Mouse (Mus musculus): ENCODE measurements at regions not wholly inside any gene's neighbourhood (a gene's known extent, or its start where the extent isn't known, plus 50 kb on each side); places are given as distances from the start of the nearest gene placed in this dataset.
A peak's percentile ranks its signal among the peaks of the same experiment; 100 is the strongest.

DNA sequence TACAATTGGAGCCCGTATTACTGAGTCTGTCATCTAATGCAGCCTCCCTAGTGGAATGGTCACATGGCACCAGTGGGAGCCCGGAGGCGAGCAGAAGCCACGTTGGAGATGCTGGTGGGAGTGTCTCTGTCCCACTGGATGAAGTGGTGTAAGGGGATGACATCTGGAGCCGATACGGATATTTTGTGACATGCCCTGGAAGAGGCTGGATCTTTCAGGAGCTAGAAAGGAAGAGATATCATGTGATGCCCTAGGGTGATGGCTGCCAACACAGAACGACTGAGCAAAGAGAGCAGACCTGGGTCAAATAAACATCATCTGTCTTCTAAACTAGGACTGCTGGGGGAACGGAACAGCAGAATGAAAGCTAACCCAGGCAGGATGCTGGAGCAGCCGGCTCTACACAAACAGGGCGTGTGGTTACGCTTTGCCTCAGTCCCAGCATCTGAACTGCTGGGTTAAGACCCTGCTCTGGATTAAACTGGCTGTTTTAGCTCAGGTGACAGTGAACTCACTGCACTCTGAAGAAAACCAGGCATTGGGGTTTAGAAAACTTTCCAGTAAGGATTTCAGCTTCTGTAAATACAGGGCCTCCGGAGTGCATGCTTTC lies 111.7 kb upstream of the Smim15 start:
- H3K27me3 ChIP-seq (ENCODE audit: control insufficient read depth, insufficient read depth, low read length): no peaks in the 10 kb centered on the region
- no peaks in the 10 kb centered on the region for H3K9me3 ChIP-seq (ENCODE audit: control insufficient read depth, low read depth, low read length)
- no peak overlapping the region for H3K9ac ChIP-seq (replicated peaks; ENCODE audit: low read depth, low read length)
- 31% methylated on average over 12 of the region's 12 CpGs for WGBS
- H3K4me3 ChIP-seq (ENCODE audit: low read depth, low read length): no peak overlapping the region
- H3K36me3 ChIP-seq (ENCODE audit: control insufficient read depth, insufficient read depth, low read length): no peaks in the 10 kb centered on the region
- peak; percentile 62; the same call in 1 of the 2 replicates for ATAC-seq (ENCODE audit: insufficient number of reproducible peaks, insufficient read depth, low FRiP score, low read depth)
- 0 out of 2 replicates have a peak, but pooled peaks cover 10% of the 10 kb centered on the region for H3K4me1 ChIP-seq (ENCODE audit: control insufficient read depth, insufficient read depth, low read length)
- H3K4me2 ChIP-seq (replicated peaks; ENCODE audit: low read depth, low read length): no peak overlapping the region
- no peak overlapping the region; the same call in 1 of the 2 replicates for H3K27ac ChIP-seq (ENCODE audit: low read length)

DNA sequence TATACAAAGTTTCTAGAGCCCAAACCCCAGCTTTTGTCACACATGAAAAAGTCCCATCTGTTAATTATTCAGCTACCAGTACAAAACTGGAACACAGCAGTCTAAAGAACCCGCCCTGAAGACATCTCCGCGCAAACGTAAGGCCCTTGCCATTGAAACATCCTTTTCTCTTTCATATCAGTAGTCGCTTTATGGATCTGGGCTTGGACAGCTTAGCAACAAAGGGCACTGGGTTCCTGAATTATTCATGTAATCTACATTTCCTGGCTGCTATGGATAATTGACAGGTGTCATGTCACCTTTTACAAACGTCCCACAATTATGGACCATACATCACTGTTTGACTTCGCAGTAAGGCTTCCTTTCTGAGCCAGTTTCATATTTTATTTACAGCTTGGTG lies 113.0 kb upstream of the Smim15 start:
- Histone ChIP-seq H3K27ac (ENCODE audit: low read length) (no peak overlapping the region), H3K36me3 (ENCODE audit: control insufficient read depth, insufficient read depth, low read length) (no peaks in the 10 kb centered on the region), H3K9me3 (ENCODE audit: control insufficient read depth, low read depth, low read length) (no peaks in the 10 kb centered on the region), H3K4me1 (ENCODE audit: control insufficient read depth, insufficient read depth, low read length) (0 out of 2 replicates have a peak, but pooled peaks cover 10% of the 10 kb centered on the region), H3K27me3 (ENCODE audit: control insufficient read depth, insufficient read depth, low read length) (no peaks in the 10 kb centered on the region), H3K9ac (replicated peaks; ENCODE audit: low read depth, low read length) (no peak overlapping the region), H3K4me3 (ENCODE audit: low read depth, low read length) (no peak overlapping the region), H3K4me2 (replicated peaks; ENCODE audit: low read depth, low read length) (no peak overlapping the region)
- no peak for ATAC-seq (ENCODE audit: insufficient number of reproducible peaks, insufficient read depth, low FRiP score, low read depth)
- WGBS: 93% methylated on average over 7 of the region's 7 CpGs

DNA sequence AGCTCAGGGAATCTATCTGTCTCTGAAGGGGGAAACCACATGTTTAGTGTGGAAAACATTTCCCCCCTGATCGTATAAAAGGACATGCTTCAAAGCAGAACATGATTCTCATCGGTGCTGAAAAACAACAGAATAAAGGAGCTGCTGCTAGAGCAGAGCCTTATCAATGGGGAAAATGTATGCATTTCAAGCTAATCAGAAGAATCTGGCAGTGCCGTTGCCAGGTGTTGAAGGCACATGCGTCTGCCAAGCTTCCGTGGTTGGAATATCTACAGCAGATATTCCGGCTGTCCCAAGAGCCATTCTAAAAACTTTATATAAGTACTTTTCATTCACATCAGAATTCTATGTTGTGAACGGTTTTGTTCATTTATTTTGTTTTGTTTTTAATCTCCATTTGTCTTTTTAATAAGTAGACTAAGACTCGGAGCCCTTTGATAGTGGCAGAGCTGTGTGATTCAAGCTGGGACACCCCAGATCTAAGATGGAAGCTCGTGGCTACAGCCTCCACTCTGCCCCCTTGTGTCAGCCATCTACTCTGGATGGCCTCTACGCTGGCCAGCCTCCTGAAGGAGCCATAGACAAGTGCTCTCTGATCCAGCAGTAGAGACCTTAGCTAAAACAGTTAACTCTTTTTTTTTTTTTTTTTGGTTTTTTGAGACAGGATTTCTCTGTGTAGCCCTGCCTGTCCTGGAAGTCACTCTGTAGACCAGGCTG lies 116.6 kb upstream of the Smim15 start:
- Histone ChIP-seq H3K9me3 (ENCODE audit: control insufficient read depth, low read depth, low read length) (no peaks in the 10 kb centered on the region), H3K27ac (ENCODE audit: low read length) (no peak overlapping the region), H3K4me3 (ENCODE audit: low read depth, low read length) (no peak overlapping the region), H3K9ac (replicated peaks; ENCODE audit: low read depth, low read length) (no peak overlapping the region), H3K27me3 (ENCODE audit: control insufficient read depth, insufficient read depth, low read length) (no peaks in the 10 kb centered on the region), H3K36me3 (ENCODE audit: control insufficient read depth, insufficient read depth, low read length) (no peaks in the 10 kb centered on the region), H3K4me1 (ENCODE audit: control insufficient read depth, insufficient read depth, low read length) (peaks cover 3% of the 10 kb centered on the region; the same call in 1 of the 2 replicates), H3K4me2 (replicated peaks; ENCODE audit: low read depth, low read length) (no peak overlapping the region)
- 75% methylated on average over 10 of the region's 10 CpGs for WGBS
- no peak for ATAC-seq (ENCODE audit: insufficient number of reproducible peaks, insufficient read depth, low FRiP score, low read depth)

DNA sequence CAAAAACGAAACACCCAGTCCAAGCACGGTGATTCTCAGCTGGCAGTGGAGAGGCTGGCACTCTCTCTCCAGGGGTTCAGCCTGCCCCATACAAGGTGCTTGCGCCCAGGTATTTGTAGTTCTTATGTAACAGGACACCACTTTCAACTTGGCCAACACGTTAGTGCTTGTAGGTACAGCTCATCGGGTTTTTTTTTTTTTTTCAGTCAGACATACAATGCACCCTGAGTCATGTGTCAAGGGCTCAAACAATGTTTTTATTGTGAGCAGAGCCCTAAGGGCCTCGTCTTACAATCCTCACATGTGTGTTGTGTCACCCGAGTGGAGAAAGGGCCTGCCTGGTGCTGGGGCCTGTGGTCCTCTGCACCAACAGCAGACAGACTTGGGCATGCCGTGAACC lies 118.8 kb upstream of the Smim15 start:
- H3K36me3 ChIP-seq (ENCODE audit: control insufficient read depth, insufficient read depth, low read length): no peaks in the 10 kb centered on the region
- ATAC-seq (ENCODE audit: insufficient number of reproducible peaks, insufficient read depth, low FRiP score, low read depth): peak; percentile 69; the same call in 1 of the 2 replicates
- H3K27ac ChIP-seq (ENCODE audit: low read length): no peak overlapping the region
- no peaks in the 10 kb centered on the region for H3K27me3 ChIP-seq (ENCODE audit: control insufficient read depth, insufficient read depth, low read length)
- no peak overlapping the region for H3K4me2 ChIP-seq (replicated peaks; ENCODE audit: low read depth, low read length)
- H3K4me1 ChIP-seq (ENCODE audit: control insufficient read depth, insufficient read depth, low read length): peaks cover 3% of the 10 kb centered on the region; the same call in 1 of the 2 replicates
- WGBS: 62% methylated on average over 8 of the region's 8 CpGs
- no peak overlapping the region for H3K4me3 ChIP-seq (ENCODE audit: low read depth, low read length)
- H3K9me3 ChIP-seq (ENCODE audit: control insufficient read depth, low read depth, low read length): no peaks in the 10 kb centered on the region
- H3K9ac ChIP-seq (replicated peaks; ENCODE audit: low read depth, low read length): no peak overlapping the region

DNA sequence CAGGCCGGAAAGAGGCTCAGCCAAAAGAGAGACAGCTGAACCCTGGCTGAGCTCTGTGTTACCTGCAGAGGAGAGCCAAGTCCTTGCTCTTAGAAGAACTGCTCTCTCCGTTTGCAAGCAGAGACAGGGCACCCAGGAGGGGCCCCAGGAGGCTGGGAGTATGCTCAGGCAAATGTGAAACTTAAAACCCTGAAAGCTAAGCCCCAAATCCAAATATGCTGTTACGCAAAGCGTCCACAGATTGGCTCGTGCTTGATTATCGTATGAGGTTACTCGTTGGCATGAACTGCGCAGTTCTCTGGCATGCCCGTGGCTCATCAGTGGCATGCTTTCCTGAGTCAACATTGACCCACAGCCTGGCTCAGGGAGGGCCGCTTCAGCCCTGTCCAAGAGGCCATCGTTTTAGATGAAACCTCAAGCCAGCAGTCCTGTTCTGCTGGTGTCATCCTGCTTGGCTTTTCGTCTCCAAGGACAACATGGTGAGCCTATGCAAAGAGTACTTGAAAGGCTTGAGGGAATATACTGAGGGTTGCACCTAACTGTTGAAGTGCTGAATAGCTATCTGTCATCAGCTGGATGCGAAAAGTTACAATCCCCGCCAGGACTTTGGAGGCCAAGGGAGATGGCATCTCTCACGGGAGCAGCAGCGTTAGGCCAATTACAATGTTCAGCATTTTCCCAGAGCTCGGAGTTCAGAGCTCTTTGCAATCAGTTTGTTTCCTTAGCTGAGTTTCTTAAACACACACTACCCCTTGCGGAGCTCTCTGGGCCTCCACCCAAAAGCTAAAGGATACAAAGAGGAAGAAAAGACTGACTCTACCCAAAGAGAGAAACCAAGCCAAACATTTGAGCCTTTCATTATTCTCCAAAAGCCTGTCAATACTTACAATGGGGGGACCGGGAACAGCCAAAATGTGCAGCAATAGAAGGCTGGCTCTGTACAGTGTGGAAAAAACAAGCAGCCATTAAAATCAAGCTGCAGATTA lies 120.8 kb upstream of the Smim15 start:
- Histone ChIP-seq H3K36me3 (ENCODE audit: control insufficient read depth, insufficient read depth, low read length) (no peaks in the 10 kb centered on the region), H3K4me2 (replicated peaks; ENCODE audit: low read depth, low read length) (no peak overlapping the region), H3K4me3 (ENCODE audit: low read depth, low read length) (no peak overlapping the region), H3K9ac (replicated peaks; ENCODE audit: low read depth, low read length) (no peak overlapping the region), H3K4me1 (ENCODE audit: control insufficient read depth, insufficient read depth, low read length) (peaks cover 3% of the 10 kb centered on the region; the same call in 1 of the 2 replicates), H3K27ac (ENCODE audit: low read length) (peak overlapping the region; percentile 16; the same call in 1 of the 2 replicates), H3K27me3 (ENCODE audit: control insufficient read depth, insufficient read depth, low read length) (no peaks in the 10 kb centered on the region), H3K9me3 (ENCODE audit: control insufficient read depth, low read depth, low read length) (no peaks in the 10 kb centered on the region)
- 47% methylated on average over 19 of the region's 19 CpGs for WGBS
- peak; percentile 57; the same call in 1 of the 2 replicates for ATAC-seq (ENCODE audit: insufficient number of reproducible peaks, insufficient read depth, low FRiP score, low read depth)

DNA sequence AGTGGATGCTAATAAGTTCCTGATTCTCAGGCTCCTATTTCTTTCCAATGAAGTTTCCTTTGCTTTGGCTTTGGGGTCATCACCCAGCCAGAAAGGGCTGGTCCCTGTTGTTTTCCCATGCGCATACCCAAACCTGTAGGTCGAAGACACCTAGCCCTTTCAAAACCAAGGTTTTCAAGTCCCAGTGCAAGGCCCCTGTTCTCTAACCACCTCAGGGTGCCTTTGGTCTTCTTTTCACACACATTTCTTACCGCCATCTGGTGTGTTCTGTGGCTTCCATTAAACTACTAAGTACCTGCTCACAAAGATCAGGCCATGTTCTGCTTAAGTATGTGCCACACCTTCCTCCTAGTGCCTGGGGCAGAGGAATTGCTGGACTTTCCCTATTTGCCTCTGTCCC lies 124.8 kb upstream of the Smim15 start:
- Histone ChIP-seq H3K4me3 (ENCODE audit: low read depth, low read length) (no peak overlapping the region), H3K4me2 (replicated peaks; ENCODE audit: low read depth, low read length) (no peak overlapping the region), H3K9ac (replicated peaks; ENCODE audit: low read depth, low read length) (no peak overlapping the region), H3K4me1 (ENCODE audit: control insufficient read depth, insufficient read depth, low read length) (peaks cover 3% of the 10 kb centered on the region; the same call in 1 of the 2 replicates), H3K9me3 (ENCODE audit: control insufficient read depth, low read depth, low read length) (no peaks in the 10 kb centered on the region), H3K27me3 (ENCODE audit: control insufficient read depth, insufficient read depth, low read length) (no peaks in the 10 kb centered on the region), H3K36me3 (ENCODE audit: control insufficient read depth, insufficient read depth, low read length) (no peaks in the 10 kb centered on the region), H3K27ac (ENCODE audit: low read length) (no peak overlapping the region)
- no peak for ATAC-seq (ENCODE audit: insufficient number of reproducible peaks, insufficient read depth, low FRiP score, low read depth)
- WGBS: 85% methylated on average over 3 of the region's 3 CpGs

DNA sequence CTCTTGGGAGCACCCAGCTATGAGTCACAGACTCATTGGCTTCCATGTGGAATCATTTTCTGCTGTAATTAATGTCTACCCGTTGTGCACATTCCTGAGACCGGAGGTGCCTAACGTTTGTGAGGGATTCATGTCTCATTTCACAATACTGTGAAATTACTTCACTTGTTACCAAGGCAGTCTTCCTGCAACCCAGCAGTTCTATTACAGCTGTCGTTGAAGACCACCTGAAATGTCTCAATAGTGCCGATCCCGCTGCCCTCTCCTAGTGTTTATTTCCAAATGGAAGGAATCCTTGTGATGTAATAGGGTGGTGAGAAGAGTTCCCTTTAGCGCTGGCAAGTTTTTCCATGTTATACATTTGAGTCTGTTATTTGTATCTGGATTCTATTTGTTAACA lies 125.8 kb upstream of the Smim15 start:
- Histone ChIP-seq H3K27ac (ENCODE audit: low read length) (no peak overlapping the region), H3K27me3 (ENCODE audit: control insufficient read depth, insufficient read depth, low read length) (no peaks in the 10 kb centered on the region), H3K4me1 (ENCODE audit: control insufficient read depth, insufficient read depth, low read length) (peaks cover 3% of the 10 kb centered on the region; the same call in 1 of the 2 replicates), H3K4me2 (replicated peaks; ENCODE audit: low read depth, low read length) (no peak overlapping the region), H3K9ac (replicated peaks; ENCODE audit: low read depth, low read length) (no peak overlapping the region), H3K36me3 (ENCODE audit: control insufficient read depth, insufficient read depth, low read length) (no peaks in the 10 kb centered on the region), H3K9me3 (ENCODE audit: control insufficient read depth, low read depth, low read length) (no peaks in the 10 kb centered on the region), H3K4me3 (ENCODE audit: low read depth, low read length) (no peak overlapping the region)
- ATAC-seq (ENCODE audit: insufficient number of reproducible peaks, insufficient read depth, low FRiP score, low read depth): no peak
- WGBS: 82% methylated on average over 7 of the region's 7 CpGs

DNA sequence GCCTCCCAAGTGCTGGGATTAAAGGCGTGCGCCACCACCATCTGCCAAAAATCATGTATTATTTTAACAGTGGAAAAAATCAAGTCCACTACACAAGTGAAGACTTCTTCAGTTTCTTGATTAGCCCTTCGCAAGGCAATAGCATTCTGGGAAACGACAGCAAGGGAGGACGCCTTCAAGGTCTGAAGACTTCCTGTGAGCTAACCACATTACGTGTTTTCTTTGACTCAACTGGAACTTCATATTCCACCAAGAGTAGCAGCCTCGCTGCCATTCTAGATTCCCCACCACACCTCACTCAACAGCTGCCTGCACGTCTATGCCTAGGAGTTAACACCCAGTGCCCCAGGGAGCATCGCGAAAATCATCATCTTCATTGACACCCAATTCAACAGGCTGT lies 126.2 kb upstream of the Smim15 start:
- no peak overlapping the region for H3K4me3 ChIP-seq (ENCODE audit: low read depth, low read length)
- H3K27me3 ChIP-seq (ENCODE audit: control insufficient read depth, insufficient read depth, low read length): no peaks in the 10 kb centered on the region

More for the DNA sequence above, 126.2 kb upstream of the Smim15 start:
- Histone ChIP-seq H3K27ac (ENCODE audit: low read length) (no peak overlapping the region), H3K4me1 (ENCODE audit: control insufficient read depth, insufficient read depth, low read length) (no peaks in the 10 kb centered on the region), H3K9ac (replicated peaks; ENCODE audit: low read depth, low read length) (no peak overlapping the region), H3K36me3 (ENCODE audit: control insufficient read depth, insufficient read depth, low read length) (no peaks in the 10 kb centered on the region), H3K9me3 (ENCODE audit: control insufficient read depth, low read depth, low read length) (no peaks in the 10 kb centered on the region), H3K4me2 (replicated peaks; ENCODE audit: low read depth, low read length) (no peak overlapping the region)
- no peak for ATAC-seq (ENCODE audit: insufficient number of reproducible peaks, insufficient read depth, low FRiP score, low read depth)
- 91% methylated on average over 10 of the region's 10 CpGs for WGBS

All from stomach, embryonic 14.5 days (tissue).